Mouse (Mus musculus) layer of hippocampus, postnatal 25 days (tissue): ENCODE measurements around the gene Gm45021. TPM values are rescaled to one million over a fixed set of nuclear protein-coding genes. Genes with fewer than 3 reads are reported as not detected.

Experiments used
- DNase-seq, 2 experiments: peaks; one replicate each; pipeline ENCODE4 v3.0.0; 2022; ENCODE audit warnings: mixed read lengths in 2 of 2, low spot score in 1 of 2; ENCODE audit errors: extremely low spot score in 1 of 2
- total RNA-seq, 2 experiments: library from RNA; stranded (reverse); gene quantifications; 2 replicates each; pipeline ENCODE4 v1.2.3; 2021

Gene Gm45021
- total RNA-seq, 2 experiments from 2014 or later: not detected

GRCm38 (mm10) chr6:48572014-48572413 lies 17.4 kb upstream of the Gm45021 start:
- DNase-seq: no peak

GRCm38 (mm10) chr6:48572572-48573061 lies 16.8 kb upstream of the Gm45021 start, which contains the start of gene Rarres2:
Gene Rarres2, minus strand, starts transcription at chr6:48572789.
- no peak for DNase-seq

GRCm38 (mm10) chr6:48573280-48573679 lies 16.1 kb upstream of the Gm45021 start:
- DNase-seq: no peak

- no peak for DNase-seq
Observed at GRCm38 (mm10) chr6:48573981-48574380, 15.4 kb upstream of the Gm45021 start.

- DNase-seq: no peak
Observed at GRCm38 (mm10) chr6:48578736-48579135, 10.7 kb upstream of the Gm45021 start.

- DNase-seq: no peak
Observed at GRCm38 (mm10) chr6:48579215-48579648, 10.2 kb upstream of the Gm45021 start.

- DNase-seq: no peak
Observed at GRCm38 (mm10) chr6:48581257-48581656, 8.2 kb upstream of the Gm45021 start.

GRCm38 (mm10) chr6:48582037-48582436 lies 7.4 kb upstream of the Gm45021 start:
- peak in 1 of 2 experiments; percentile 43 for DNase-seq

GRCm38 (mm10) chr6:48591221-48591845 lies 1.9 kb downstream of the Gm45021 start:
- no peak for DNase-seq

GRCm38 (mm10) chr6:48591871-48592270 lies 2.5 kb downstream of the Gm45021 start:
- DNase-seq: no peak

GRCm38 (mm10) chr6:48593158-48594042 lies 4.0 kb downstream of the Gm45021 start, which contains the start of the genes Repin1 and Gm44965:
Gene Repin1, plus strand, starts transcription at chr6:48593883.
Gene Gm44965, plus strand, starts transcription at chr6:48593941.
- peak; percentile 87 to 91 for DNase-seq

GRCm38 (mm10) chr6:48594043-48594738 lies 4.8 kb downstream of the Gm45021 start:
- no peak for DNase-seq

GRCm38 (mm10) chr6:48595278-48595677 lies 5.9 kb downstream of the Gm45021 start:
- DNase-seq: no peak

GRCm38 (mm10) chr6:48596545-48597232 lies 7.3 kb downstream of the Gm45021 start:
- DNase-seq: no peak

GRCm38 (mm10) chr6:48597233-48597625 lies 7.8 kb downstream of the Gm45021 start:
- DNase-seq: no peak

GRCm38 (mm10) chr6:48600594-48600993 lies 11.2 kb downstream of the Gm45021 start:
- DNase-seq: no peak

GRCm38 (mm10) chr6:48601271-48602079 lies 12.1 kb downstream of the Gm45021 start, which contains the start of gene Zfp775:
Gene Zfp775, plus strand, starts transcription at chr6:48602063.
- peak; percentile 88 to 94 for DNase-seq

GRCm38 (mm10) chr6:48602080-48602741 lies 12.8 kb downstream of the Gm45021 start:
- peak in 1 of 2 experiments; percentile 47 for DNase-seq

- DNase-seq: no peak
Observed at GRCm38 (mm10) chr6:48608124-48608523, 18.7 kb downstream of the Gm45021 start.
